Mouse (Mus musculus): ENCODE results near the gene Kifap3. TPM values are rescaled to one million over a fixed set of nuclear protein-coding genes. Genes with fewer than 3 reads are reported as not detected.
"Not testable (repeated sequence)": the region's sequence is repeated elsewhere in the genome, so short reads cannot be mapped to it uniquely, and the experiment has no call there.

Kifap3 gene
- polyA plus RNA-seq, 1 experiment from 2014 or later: 18.6 TPM

GRCm38 (mm10) chr1:163838482-163838881 lies 59.1 kb downstream of the Kifap3 start:
- not testable (repeated sequence) for H3K4me2 ChIP-seq; H3K4me1 ChIP-seq; H3K9ac ChIP-seq; H3K9me3 ChIP-seq; H3K27ac ChIP-seq (replicated peaks); H3K36me3 ChIP-seq; H3K4me3 ChIP-seq; ATAC-seq (ENCODE audit: extremely low read depth, insufficient number of reproducible peaks, low FRiP score, low TSS enrichment); H3K27me3 ChIP-seq (replicated peaks)
- 70% methylated on average over 3 of the region's 3 CpGs for WGBS

GRCm38 (mm10) chr1:163840555-163840954 lies 61.2 kb downstream of the Kifap3 start:
- ATAC-seq (ENCODE audit: extremely low read depth, insufficient number of reproducible peaks, low FRiP score, low TSS enrichment): no peak
- H3K9me3 ChIP-seq: no peaks in the 10 kb centered on the region

GRCm38 (mm10) chr1:163842238-163842637 lies 62.9 kb downstream of the Kifap3 start:
- no peaks in the 10 kb centered on the region for H3K4me1 ChIP-seq
- no peak overlapping the region for H3K27ac ChIP-seq (replicated peaks)
- 61% methylated on average over 2 of the region's 2 CpGs for WGBS
- no peaks in the 10 kb centered on the region for H3K27me3 ChIP-seq (replicated peaks)
- no peak for ATAC-seq (ENCODE audit: extremely low read depth, insufficient number of reproducible peaks, low FRiP score, low TSS enrichment)
- peaks cover 5% of the 10 kb centered on the region; the same call in 1 of the 2 replicates for H3K36me3 ChIP-seq
- H3K9ac ChIP-seq: no peak overlapping the region
- H3K9me3 ChIP-seq: no peaks in the 10 kb centered on the region
- no peak overlapping the region for H3K4me2 ChIP-seq
- H3K4me3 ChIP-seq: no peak overlapping the region

More at GRCm38 (mm10) chr1:163840555-163840954, 61.2 kb downstream of the Kifap3 start:
- no peaks in the 10 kb centered on the region for H3K27me3 ChIP-seq (replicated peaks)
- H3K36me3 ChIP-seq: peaks cover 5% of the 10 kb centered on the region; the same call in 1 of the 2 replicates
- H3K4me2 ChIP-seq: no peak overlapping the region
- H3K27ac ChIP-seq (replicated peaks): no peak overlapping the region
- H3K9ac ChIP-seq: no peak overlapping the region
- no peaks in the 10 kb centered on the region for H3K4me1 ChIP-seq
- H3K4me3 ChIP-seq: no peak overlapping the region
- 83% methylated on average over 8 of the region's 8 CpGs for WGBS

GRCm38 (mm10) chr1:163843899-163844298 lies 64.5 kb downstream of the Kifap3 start:
- Histone ChIP-seq H3K4me1 (no peaks in the 10 kb centered on the region), H3K36me3 (peaks cover 10% of the 10 kb centered on the region), H3K4me3 (no peak overlapping the region), H3K27ac (replicated peaks) (no peak overlapping the region), H3K9ac (no peak overlapping the region), H3K4me2 (no peak overlapping the region), H3K9me3 (no peaks in the 10 kb centered on the region), H3K27me3 (replicated peaks) (no peaks in the 10 kb centered on the region)
- no peak for ATAC-seq (ENCODE audit: extremely low read depth, insufficient number of reproducible peaks, low FRiP score, low TSS enrichment)

GRCm38 (mm10) chr1:163852884-163853560 lies 73.6 kb downstream of the Kifap3 start:
- 42% methylated on average over 5 of the region's 5 CpGs for WGBS
- Histone ChIP-seq H3K4me3 (no peak overlapping the region), H3K4me2 (no peak overlapping the region), H3K36me3 (peaks cover 20% of the 10 kb centered on the region), H3K27ac (replicated peaks) (no peak overlapping the region), H3K4me1 (no peaks in the 10 kb centered on the region), H3K9me3 (peaks cover 3% of the 10 kb centered on the region; the same call in 1 of the 2 replicates), H3K9ac (no peak overlapping the region), H3K27me3 (replicated peaks) (no peaks in the 10 kb centered on the region)
- no peak for ATAC-seq (ENCODE audit: extremely low read depth, insufficient number of reproducible peaks, low FRiP score, low TSS enrichment)

GRCm38 (mm10) chr1:163858420-163858819 lies 79.0 kb downstream of the Kifap3 start:
- Histone ChIP-seq H3K36me3 (peaks cover 38% of the 10 kb centered on the region), H3K4me3 (no peak overlapping the region), H3K9me3 (no peaks in the 10 kb centered on the region), H3K4me2 (no peak overlapping the region), H3K9ac (no peak overlapping the region), H3K4me1 (no peaks in the 10 kb centered on the region), H3K27me3 (replicated peaks) (no peaks in the 10 kb centered on the region), H3K27ac (replicated peaks) (no peak overlapping the region)
- WGBS: 79% methylated on average over 2 of the region's 2 CpGs
- no peak for ATAC-seq (ENCODE audit: extremely low read depth, insufficient number of reproducible peaks, low FRiP score, low TSS enrichment)

- Histone ChIP-seq H3K4me1 (no peaks in the 10 kb centered on the region), H3K4me3 (no peak overlapping the region), H3K27ac (replicated peaks) (no peak overlapping the region), H3K9me3 (no peaks in the 10 kb centered on the region), H3K27me3 (replicated peaks) (no peaks in the 10 kb centered on the region), H3K9ac (no peak overlapping the region), H3K4me2 (no peak overlapping the region), H3K36me3 (peaks cover 53% of the 10 kb centered on the region)
- ATAC-seq (ENCODE audit: extremely low read depth, insufficient number of reproducible peaks, low FRiP score, low TSS enrichment): no peak
These were observed 82.2 kb downstream of the Kifap3 start for GRCm38 (mm10) chr1:163861538-163861937.

GRCm38 (mm10) chr1:163873158-163873557 lies 93.8 kb downstream of the Kifap3 start:
- 60% methylated on average over 3 of the region's 3 CpGs for WGBS
- Histone ChIP-seq H3K4me2 (no peak overlapping the region), H3K4me1 (peaks cover 11% of the 10 kb centered on the region), H3K27ac (replicated peaks) (no peak overlapping the region), H3K9me3 (no peaks in the 10 kb centered on the region), H3K4me3 (no peak overlapping the region), H3K9ac (no peak overlapping the region), H3K36me3 (peaks cover 8% of the 10 kb centered on the region; the same call in 1 of the 2 replicates), H3K27me3 (replicated peaks) (no peaks in the 10 kb centered on the region)
- no peak for ATAC-seq (ENCODE audit: extremely low read depth, insufficient number of reproducible peaks, low FRiP score, low TSS enrichment)

GRCm38 (mm10) chr1:163889629-163890028 lies 110.2 kb downstream of the Kifap3 start:
- Histone ChIP-seq H3K4me1 (no peaks in the 10 kb centered on the region), H3K4me2 (no peak overlapping the region), H3K9me3 (no peaks in the 10 kb centered on the region), H3K27ac (replicated peaks) (no peak overlapping the region), H3K9ac (no peak overlapping the region), H3K4me3 (no peak overlapping the region), H3K27me3 (replicated peaks) (no peaks in the 10 kb centered on the region), H3K36me3 (0 out of 2 replicates have a peak, but pooled peaks cover 3% of the 10 kb centered on the region)
- ATAC-seq (ENCODE audit: extremely low read depth, insufficient number of reproducible peaks, low FRiP score, low TSS enrichment): no peak

- Histone ChIP-seq H3K4me2 (no peak overlapping the region), H3K4me1 (no peaks in the 10 kb centered on the region), H3K36me3 (0 out of 2 replicates have a peak, but pooled peaks cover 3% of the 10 kb centered on the region), H3K9me3 (no peaks in the 10 kb centered on the region), H3K27ac (replicated peaks) (no peak overlapping the region), H3K4me3 (no peak overlapping the region), H3K27me3 (replicated peaks) (no peaks in the 10 kb centered on the region), H3K9ac (no peak overlapping the region)
- no peak for ATAC-seq (ENCODE audit: extremely low read depth, insufficient number of reproducible peaks, low FRiP score, low TSS enrichment)
- 87% methylated on average over 5 of the region's 5 CpGs for WGBS
These were observed 113.9 kb downstream of the Kifap3 start for GRCm38 (mm10) chr1:163893294-163893693.

GRCm38 (mm10) chr1:163893774-163894527 lies 114.6 kb downstream of the Kifap3 start:
- H3K4me3 ChIP-seq: no peak overlapping the region
- no peak overlapping the region for H3K27ac ChIP-seq (replicated peaks)
- WGBS: 80% methylated on average over 11 of the region's 11 CpGs

More at GRCm38 (mm10) chr1:163893774-163894527, 114.6 kb downstream of the Kifap3 start:
- 0 out of 2 replicates have a peak, but pooled peaks cover 3% of the 10 kb centered on the region for H3K36me3 ChIP-seq
- no peak for ATAC-seq (ENCODE audit: extremely low read depth, insufficient number of reproducible peaks, low FRiP score, low TSS enrichment)
- no peak overlapping the region for H3K9ac ChIP-seq
- no peak overlapping the region for H3K4me2 ChIP-seq
- H3K9me3 ChIP-seq: no peaks in the 10 kb centered on the region
- H3K27me3 ChIP-seq (replicated peaks): no peaks in the 10 kb centered on the region
- H3K4me1 ChIP-seq: no peaks in the 10 kb centered on the region

Measured in heart, embryonic 13.5 days (tissue).